Mouse (Mus musculus) CH12.LX (cell line): ENCODE results near the gene Col5a1.

Experiments
- CTCF ChIP-seq, 2 experiments: IDR thresholded peaks in 1 of 2; conservative IDR thresholded peaks in 1 of 2; 2 replicates each; pipeline ENCODE4 v1.5.1; 2011 to 2012; ENCODE audit warnings: low read depth in 2 of 2, low read length in 2 of 2, improper control_type of control experiment in 1 of 2, inconsistent platforms in 1 of 2, mild to moderate bottlenecking in 1 of 2, moderate library complexity in 1 of 2
- ELF1 ChIP-seq: IDR thresholded peaks from 2 replicates; pipeline ENCODE4 v1.6.1; 2014; ENCODE audit warnings: low read depth, mild to moderate bottlenecking, inconsistent platforms, low read length, improper control_type of control experiment
- EP300 ChIP-seq: IDR thresholded peaks from 2 replicates; pipeline ENCODE4 v1.6.1; 2011; ENCODE audit warnings: low read length, improper control_type of control experiment
- HCFC1 ChIP-seq: IDR thresholded peaks from 2 replicates; pipeline ENCODE4 v1.6.1; 2012; ENCODE audit warnings: low read depth, mild to moderate bottlenecking, inconsistent platforms, low read length, improper control_type of control experiment
- KAT2A ChIP-seq: IDR thresholded peaks from 2 replicates; pipeline ENCODE4 v1.6.1; 2012; ENCODE audit warnings: low read length, improper control_type of control experiment, inconsistent platforms; ENCODE audit not compliant: insufficient replicate concordance
- MAFK ChIP-seq: IDR thresholded peaks from 2 replicates; pipeline ENCODE4 v1.6.1; 2011; ENCODE audit warnings: low read length, improper control_type of control experiment; ENCODE audit not compliant: insufficient replicate concordance
- POLR2A ChIP-seq: IDR thresholded peaks from 2 replicates; pipeline ENCODE4 v1.6.1; 2011; ENCODE audit warnings: low read depth, mild to moderate bottlenecking, improper control_type of control experiment, low read length
- RAD21 ChIP-seq: IDR thresholded peaks from 2 replicates; pipeline ENCODE4 v1.6.1; 2011; ENCODE audit warnings: low read depth, mild to moderate bottlenecking, low read length, improper control_type of control experiment, moderate library complexity
- RCOR1 ChIP-seq: conservative IDR thresholded peaks from 2 replicates; pipeline ENCODE4 v1.6.1; 2012; ENCODE audit warnings: low read depth, mild to moderate bottlenecking, inconsistent platforms, low read length, improper control_type of control experiment
- SIN3A ChIP-seq: IDR thresholded peaks from 2 replicates; pipeline ENCODE4 v1.6.1; 2012; ENCODE audit warnings: low read length, improper control_type of control experiment, inconsistent platforms
- USF2 ChIP-seq: conservative IDR thresholded peaks from 2 replicates; pipeline ENCODE4 v1.6.1; 2011; ENCODE audit warnings: low read depth, low read length, improper control_type of control experiment

- TF ChIP-seq SIN3A (no peak), RAD21 (no peak), EP300 (no peak), POLR2A (no peak), KAT2A (no peak), HCFC1 (no peak), USF2 (no peak), CTCF (conservative IDR thresholded peaks at IDR 0.05 in 1 of 2, IDR thresholded peaks at IDR 0.05 in 1 of 2; ENCODE audit: low read depth in 2 of 2, low read length in 2 of 2) (peak in 1 of 2 experiments; percentile 31; a peak in 1 of 4 replicates), ELF1 (no peak), RCOR1 (no peak), MAFK (no peak)
Measured at GRCm38 (mm10) chr2:27959275-27959674, 73.0 kb downstream of the Col5a1 start.
